In genomic region chr14:68762916-68763315, GRCm38 (mm10) we compare ENCODE assay signal across 13 mouse cellular contexts.
DNase-seq lines count a peak whose midpoint lies in the region; ATAC-seq and TF ChIP-seq lines count a peak whose summit lies in the region.
"Had no signal": no experiment of that assay in that cellular context is flagged by ENCODE, and none has a peak within 500 bp of the region (broad histone marks: within the 10 kb centered on the region; RNA-seq: fewer than 3 reads in every experiment).

No protein-coding gene starts in this region.

- H3K4me1 ChIP-seq in heart, embryonic 12.5 days (replicated peaks) = no peaks in the 10 kb centered on the region
- H3K4me1 ChIP-seq in neural tube, embryonic 15.5 days = no peaks in the 10 kb centered on the region
- H3K4me1 ChIP-seq in thymus, adult 2 months (replicated peaks; ENCODE audit: control insufficient read depth, insufficient read depth, low read length) = no peaks in the 10 kb centered on the region
- H3K4me1 ChIP-seq: embryonic facial prominence, embryonic 12.5 days; intestine, embryonic 15.5 days had no signal

- intact Hi-C loops in heart, postnatal 10 days (cut with DNase I) = no loop called here

- H3K4me2 ChIP-seq in heart, embryonic 12.5 days = no peak overlapping the region
- H3K4me2 ChIP-seq in neural tube, embryonic 15.5 days = no peak overlapping the region
- H3K4me2 ChIP-seq: embryonic facial prominence, embryonic 12.5 days; intestine, embryonic 15.5 days; lung, embryonic 14.5 days had no signal

- 52% methylated on average over 3 of the region's 3 CpGs for WGBS in heart, embryonic 12.5 days
- 78% methylated on average over 3 of the region's 3 CpGs for WGBS in neural tube, embryonic 15.5 days
- 88% methylated on average over 3 of the region's 3 CpGs for WGBS in thymus, adult 2 months

- peak; percentile 85 to 86 for DNase-seq in heart, adult 18-20 months
- DNase-seq in adipocyte (ENCODE audit: low spot score) = peak; percentile 61
- DNase-seq in cerebellum, adult 8-10 months = peak; percentile 76
- peak; percentile 52 to 75 for DNase-seq in heart, postnatal 10 days
- DNase-seq in thymus, adult 2 months = no peak
- DNase-seq in urinary bladder, postnatal 36 days (ENCODE audit: low spot score in 2 of 2) = no peak
- DNase-seq: adrenal gland, postnatal 36 days; lung, embryonic 14.5 days had no signal

- TF ChIP-seq POLR2A in thymus, adult 2 months (IDR thresholded peaks at IDR 0.05; ENCODE audit: control insufficient read depth, extremely low read depth, insufficient read depth, low read length, poor library complexity) = no peak

- no peaks in the 10 kb centered on the region for H3K27me3 ChIP-seq in heart, embryonic 12.5 days (replicated peaks)
- no peaks in the 10 kb centered on the region for H3K27me3 ChIP-seq in neural tube, embryonic 15.5 days (replicated peaks)
- H3K27me3 ChIP-seq in thymus, adult 2 months (ENCODE audit: control insufficient read depth, insufficient read depth, low read length) = no peaks in the 10 kb centered on the region
- H3K27me3 ChIP-seq: CH12.LX; embryonic facial prominence, embryonic 12.5 days; intestine, embryonic 15.5 days had no signal

- H3K9me3 ChIP-seq in heart, embryonic 12.5 days (replicated peaks) = peaks cover 3% of the 10 kb centered on the region; the same call in 1 of the 2 replicates
- H3K9me3 ChIP-seq in neural tube, embryonic 15.5 days (replicated peaks) = no peaks in the 10 kb centered on the region
- H3K9me3 ChIP-seq: embryonic facial prominence, embryonic 12.5 days; intestine, embryonic 15.5 days had no signal

- H3K27ac ChIP-seq in heart, embryonic 12.5 days (ENCODE audit: poor library complexity, severe bottlenecking) = no peak overlapping the region
- no peak overlapping the region for H3K27ac ChIP-seq in neural tube, embryonic 15.5 days (replicated peaks)
- no peak overlapping the region for H3K27ac ChIP-seq in thymus, adult 2 months (ENCODE audit: control insufficient read depth, insufficient read depth, low read length)
- H3K27ac ChIP-seq: embryonic facial prominence, embryonic 12.5 days; intestine, embryonic 15.5 days had no signal

- no peak for TF ChIP-seq CTCF in thymus, adult 2 months (IDR thresholded peaks at IDR 0.05; ENCODE audit: borderline replicate concordance, control insufficient read depth, extremely low read depth, insufficient read depth, low read length, poor library complexity)

- no peak for ATAC-seq in heart, embryonic 12.5 days (ENCODE audit: insufficient number of reproducible peaks, low FRiP score)
- no peak for ATAC-seq in neural tube, embryonic 15.5 days (ENCODE audit: low FRiP score)
- ATAC-seq: intestine, embryonic 15.5 days had no signal

- no peaks in the 10 kb centered on the region for H3K36me3 ChIP-seq in heart, embryonic 12.5 days
- H3K36me3 ChIP-seq in neural tube, embryonic 15.5 days = no peaks in the 10 kb centered on the region
- no peaks in the 10 kb centered on the region for H3K36me3 ChIP-seq in thymus, adult 2 months (ENCODE audit: control insufficient read depth, insufficient read depth, low read length)
- H3K36me3 ChIP-seq: embryonic facial prominence, embryonic 12.5 days; intestine, embryonic 15.5 days had no signal

- no peak overlapping the region for H3K9ac ChIP-seq in heart, embryonic 12.5 days
- no peak overlapping the region for H3K9ac ChIP-seq in neural tube, embryonic 15.5 days (replicated peaks)
- H3K9ac ChIP-seq: embryonic facial prominence, embryonic 12.5 days; intestine, embryonic 15.5 days; lung, embryonic 14.5 days had no signal

- H3K4me3 ChIP-seq in heart, embryonic 12.5 days = no peak overlapping the region
- no peak overlapping the region for H3K4me3 ChIP-seq in neural tube, embryonic 15.5 days (replicated peaks)
- no peak overlapping the region for H3K4me3 ChIP-seq in thymus, adult 2 months (ENCODE audit: control insufficient read depth, insufficient read depth, low read length)
- H3K4me3 ChIP-seq: embryonic facial prominence, embryonic 12.5 days; intestine, embryonic 15.5 days had no signal

Comparison
In these comparisons a context has a peak if more than half of its experiments do, and no peak if none do; other contexts are left out.
1. DNase-seq: peak in heart, adult 18-20 months (2 of 2), adipocyte (single experiment), cerebellum, adult 8-10 months (single experiment) and heart, postnatal 10 days (2 of 2); none in thymus, adult 2 months (single experiment) and urinary bladder, postnatal 36 days (0 of 2).